Mouse (Mus musculus): ENCODE measurements at regions not wholly inside any gene's neighbourhood (a gene's known extent, or its start where the extent isn't known, plus 50 kb on each side); places are given as distances from the start of the nearest gene placed in this dataset.

DNA sequence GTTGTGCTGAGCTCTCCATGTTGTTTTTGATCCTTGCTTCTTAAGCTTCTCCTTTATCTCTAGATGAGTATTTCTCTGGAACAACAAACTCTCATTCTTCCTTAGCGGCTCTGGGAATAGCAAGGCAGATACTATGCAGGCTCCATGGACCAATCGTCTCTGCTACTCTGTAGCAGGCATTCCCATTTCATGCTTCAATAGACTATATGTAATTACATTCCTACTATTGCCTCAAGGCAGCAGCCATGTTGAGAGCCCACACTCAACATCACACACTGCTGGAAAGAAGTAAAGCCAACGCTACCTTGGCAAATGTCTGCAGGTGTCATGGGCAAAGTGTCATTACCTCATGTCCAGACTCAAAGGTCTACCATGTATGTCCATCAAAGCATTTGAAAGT lies 119.6 kb upstream of the E2f7 start:
- DNase-seq (ENCODE audit: low spot score), result no peak

GRCm38 (mm10) chr10:110640406-110640805 lies 104.8 kb upstream of the E2f7 start:
- H3K4me1 ChIP-seq (replicated peaks; ENCODE audit: control insufficient read depth, insufficient read depth, low read length), result no peaks in the 10 kb centered on the region
- no peak overlapping the region for H3K4me2 ChIP-seq
- no peak for DNase-seq (ENCODE audit: low spot score)
- H3K27me3 ChIP-seq (replicated peaks; ENCODE audit: control insufficient read depth, insufficient read depth, low read length), result no peaks in the 10 kb centered on the region
- H3K9ac ChIP-seq (ENCODE audit: low read depth, low read length), result no peak overlapping the region
- ATAC-seq (replicated peaks; ENCODE audit: low FRiP score), result no peak
- 81% methylated on average over 10 of the region's 10 CpGs for WGBS
- H3K4me3 ChIP-seq (ENCODE audit: low read depth, low read length), result no peak overlapping the region
- H3K27ac ChIP-seq (ENCODE audit: low read depth, low read length), result no peak overlapping the region
- H3K9me3 ChIP-seq (ENCODE audit: control insufficient read depth, low read length), result no peaks in the 10 kb centered on the region
- no peaks in the 10 kb centered on the region for H3K36me3 ChIP-seq (ENCODE audit: control insufficient read depth, insufficient read depth, low read length)

More for the DNA sequence above, 119.6 kb upstream of the E2f7 start:
- Histone ChIP-seq H3K27me3 (replicated peaks; ENCODE audit: control insufficient read depth, insufficient read depth, low read length) (no peaks in the 10 kb centered on the region), H3K36me3 (ENCODE audit: control insufficient read depth, insufficient read depth, low read length) (no peaks in the 10 kb centered on the region), H3K9me3 (ENCODE audit: control insufficient read depth, low read length) (no peaks in the 10 kb centered on the region), H3K9ac (ENCODE audit: low read depth, low read length) (no peak overlapping the region), H3K4me1 (replicated peaks; ENCODE audit: control insufficient read depth, insufficient read depth, low read length) (no peaks in the 10 kb centered on the region), H3K27ac (ENCODE audit: low read depth, low read length) (no peak overlapping the region), H3K4me2 (no peak overlapping the region), H3K4me3 (ENCODE audit: low read depth, low read length) (no peak overlapping the region)
- no peak for ATAC-seq (replicated peaks; ENCODE audit: low FRiP score)
- WGBS, result 85% methylated on average over 3 of the region's 3 CpGs

DNA sequence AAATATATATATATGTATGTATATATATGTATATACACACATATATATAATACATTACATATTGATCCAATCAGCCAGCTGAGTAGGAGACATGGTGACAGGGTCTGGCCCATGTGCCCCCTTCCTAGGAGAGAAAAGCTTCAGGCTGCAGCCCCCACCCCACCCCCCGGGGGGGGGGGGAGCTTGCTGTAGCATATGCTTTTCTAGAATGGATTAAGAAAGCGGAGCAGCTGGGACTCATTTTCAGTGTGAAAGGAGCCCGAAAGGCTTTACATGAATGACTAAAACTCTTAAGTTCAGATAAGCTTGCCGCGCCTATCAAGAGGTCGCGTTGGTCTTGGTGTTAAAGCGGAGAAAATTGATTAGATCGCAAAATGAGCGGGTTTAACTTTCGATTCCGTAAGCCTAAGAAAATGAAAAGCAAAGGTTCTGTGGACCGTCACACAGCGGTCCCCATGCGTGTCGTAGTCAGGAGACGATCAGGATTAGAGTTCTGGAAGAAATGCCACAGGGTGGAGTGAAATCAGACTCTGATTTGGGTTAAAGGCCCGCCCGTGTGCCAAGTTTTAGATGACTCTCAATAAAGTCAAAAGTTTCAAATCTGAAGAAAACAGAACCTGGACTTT lies 103.1 kb upstream of the E2f7 start:
- no peak overlapping the region for H3K27ac ChIP-seq (ENCODE audit: low read depth, low read length)
- H3K27me3 ChIP-seq (replicated peaks; ENCODE audit: control insufficient read depth, insufficient read depth, low read length), result no peaks in the 10 kb centered on the region
- WGBS, result 88% methylated on average over 19 of the region's 19 CpGs
- H3K4me1 ChIP-seq (replicated peaks; ENCODE audit: control insufficient read depth, insufficient read depth, low read length), result no peaks in the 10 kb centered on the region
- H3K4me3 ChIP-seq (ENCODE audit: low read depth, low read length), result no peak overlapping the region
- H3K9ac ChIP-seq (ENCODE audit: low read depth, low read length), result no peak overlapping the region
- ATAC-seq (replicated peaks; ENCODE audit: low FRiP score), result no peak
- no peak overlapping the region for H3K4me2 ChIP-seq
- H3K9me3 ChIP-seq (ENCODE audit: control insufficient read depth, low read length), result no peaks in the 10 kb centered on the region
- no peak for DNase-seq (ENCODE audit: low spot score)
- H3K36me3 ChIP-seq (ENCODE audit: control insufficient read depth, insufficient read depth, low read length), result no peaks in the 10 kb centered on the region

DNA sequence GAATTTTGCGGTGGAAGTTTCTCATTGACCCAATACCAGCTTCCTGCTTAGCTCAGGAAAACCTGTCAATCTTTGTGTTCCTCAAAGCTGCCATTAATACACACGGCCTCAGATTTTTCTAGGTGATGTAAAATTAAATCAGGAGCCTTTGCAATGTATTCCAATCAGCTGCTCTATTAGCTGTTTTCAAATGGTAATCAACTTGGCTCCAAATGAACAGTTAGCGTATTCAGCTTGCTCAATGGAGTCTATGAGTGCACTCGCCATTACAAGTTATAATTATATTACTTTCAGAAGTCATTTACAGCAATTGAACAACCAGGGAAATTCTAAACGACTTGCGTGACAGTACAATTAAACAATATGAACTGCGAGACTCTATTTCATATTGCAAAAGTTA lies 97.6 kb upstream of the E2f7 start:
- no peak overlapping the region for H3K4me2 ChIP-seq
- no peaks in the 10 kb centered on the region for H3K27me3 ChIP-seq (replicated peaks; ENCODE audit: control insufficient read depth, insufficient read depth, low read length)
- H3K9me3 ChIP-seq (ENCODE audit: control insufficient read depth, low read length), result no peaks in the 10 kb centered on the region
- H3K4me1 ChIP-seq (replicated peaks; ENCODE audit: control insufficient read depth, insufficient read depth, low read length), result no peaks in the 10 kb centered on the region
- 83% methylated on average over 7 of the region's 7 CpGs for WGBS
- no peaks in the 10 kb centered on the region for H3K36me3 ChIP-seq (ENCODE audit: control insufficient read depth, insufficient read depth, low read length)
- no peak for ATAC-seq (replicated peaks; ENCODE audit: low FRiP score)
- no peak overlapping the region for H3K27ac ChIP-seq (ENCODE audit: low read depth, low read length)
- DNase-seq (ENCODE audit: low spot score), result no peak
- no peak overlapping the region for H3K4me3 ChIP-seq (ENCODE audit: low read depth, low read length)
- H3K9ac ChIP-seq (ENCODE audit: low read depth, low read length), result no peak overlapping the region

- H3K4me1 ChIP-seq (replicated peaks; ENCODE audit: control insufficient read depth, insufficient read depth, low read length), result no peaks in the 10 kb centered on the region
- no peak overlapping the region for H3K4me3 ChIP-seq (ENCODE audit: low read depth, low read length)
- H3K9ac ChIP-seq (ENCODE audit: low read depth, low read length), result no peak overlapping the region
- H3K9me3 ChIP-seq (ENCODE audit: control insufficient read depth, low read length), result no peaks in the 10 kb centered on the region
- 61% methylated on average over 6 of the region's 6 CpGs for WGBS
- H3K4me2 ChIP-seq, result no peak overlapping the region
- ATAC-seq (replicated peaks; ENCODE audit: low FRiP score) (no peak), DNase-seq (ENCODE audit: low spot score) (no peak)
- H3K36me3 ChIP-seq (ENCODE audit: control insufficient read depth, insufficient read depth, low read length), result no peaks in the 10 kb centered on the region
- no peaks in the 10 kb centered on the region for H3K27me3 ChIP-seq (replicated peaks; ENCODE audit: control insufficient read depth, insufficient read depth, low read length)
- H3K27ac ChIP-seq (ENCODE audit: low read depth, low read length), result no peak overlapping the region
Observed at GRCm38 (mm10) chr10:110650107-110650506, 95.1 kb upstream of the E2f7 start.

DNA sequence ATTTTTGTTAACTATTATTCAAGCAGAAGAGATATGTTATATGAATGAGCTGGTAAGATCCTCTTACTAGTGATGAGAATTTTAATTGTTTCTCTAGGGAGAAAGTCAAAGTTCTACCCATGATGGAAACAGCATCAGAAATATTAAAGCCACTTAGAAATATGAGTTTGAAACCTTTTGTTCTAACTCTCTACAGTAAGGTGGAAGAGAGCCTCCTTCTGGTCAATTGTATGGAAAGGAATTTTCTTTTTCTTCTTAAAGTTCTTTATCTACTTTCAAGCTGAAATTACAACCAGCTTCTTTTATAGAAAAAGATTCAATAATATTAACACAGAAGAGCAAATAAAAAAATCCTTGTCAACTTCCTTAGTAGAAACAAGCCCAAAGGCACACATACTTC lies 94.4 kb upstream of the E2f7 start:
- DNase-seq (ENCODE audit: low spot score) (no peak), ATAC-seq (replicated peaks; ENCODE audit: low FRiP score) (no peak)
- Histone ChIP-seq H3K27me3 (replicated peaks; ENCODE audit: control insufficient read depth, insufficient read depth, low read length) (no peaks in the 10 kb centered on the region), H3K27ac (ENCODE audit: low read depth, low read length) (no peak overlapping the region), H3K9me3 (ENCODE audit: control insufficient read depth, low read length) (no peaks in the 10 kb centered on the region), H3K36me3 (ENCODE audit: control insufficient read depth, insufficient read depth, low read length) (no peaks in the 10 kb centered on the region), H3K4me2 (no peak overlapping the region), H3K4me1 (replicated peaks; ENCODE audit: control insufficient read depth, insufficient read depth, low read length) (no peaks in the 10 kb centered on the region), H3K4me3 (ENCODE audit: low read depth, low read length) (no peak overlapping the region), H3K9ac (ENCODE audit: low read depth, low read length) (no peak overlapping the region)

GRCm38 (mm10) chr10:110654070-110654469 lies 91.2 kb upstream of the E2f7 start:
- H3K4me1 ChIP-seq (replicated peaks; ENCODE audit: control insufficient read depth, insufficient read depth, low read length), result no peaks in the 10 kb centered on the region
- H3K36me3 ChIP-seq (ENCODE audit: control insufficient read depth, insufficient read depth, low read length), result no peaks in the 10 kb centered on the region
- no peak overlapping the region for H3K9ac ChIP-seq (ENCODE audit: low read depth, low read length)
- 79% methylated on average over 6 of the region's 6 CpGs for WGBS
- H3K4me2 ChIP-seq, result no peak overlapping the region
- H3K9me3 ChIP-seq (ENCODE audit: control insufficient read depth, low read length), result no peaks in the 10 kb centered on the region
- H3K4me3 ChIP-seq (ENCODE audit: low read depth, low read length), result no peak overlapping the region
- H3K27me3 ChIP-seq (replicated peaks; ENCODE audit: control insufficient read depth, insufficient read depth, low read length), result no peaks in the 10 kb centered on the region
- H3K27ac ChIP-seq (ENCODE audit: low read depth, low read length), result no peak overlapping the region
- ATAC-seq (replicated peaks; ENCODE audit: low FRiP score), result no peak
- DNase-seq (ENCODE audit: low spot score), result no peak

DNA sequence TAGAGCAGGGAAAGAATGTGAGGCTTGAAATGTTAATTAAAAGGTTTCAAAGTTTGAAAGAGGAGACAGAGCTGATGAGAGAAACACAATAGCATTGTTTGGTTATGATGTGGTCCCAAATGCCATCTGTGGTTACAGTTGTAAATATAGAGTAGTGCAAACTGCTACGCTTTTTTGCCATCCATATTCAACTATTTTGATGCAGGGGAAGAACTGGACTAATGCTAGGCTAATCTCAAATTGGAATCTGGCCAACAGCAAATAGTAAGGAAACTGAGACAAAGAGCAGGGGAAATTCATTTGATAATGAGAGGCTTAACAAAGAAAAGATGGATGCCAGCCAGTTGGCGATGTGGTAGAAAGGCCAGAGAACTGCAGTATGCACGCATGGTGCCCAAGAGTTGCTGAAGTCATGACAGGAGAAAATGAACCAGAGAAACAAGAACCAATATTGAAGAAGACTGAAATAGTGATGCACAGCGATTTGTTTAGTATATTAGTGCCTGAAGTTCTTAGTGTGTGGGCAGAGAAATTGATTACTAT lies 87.0 kb upstream of the E2f7 start:
- no peak overlapping the region for H3K27ac ChIP-seq (ENCODE audit: low read depth, low read length)
- no peak overlapping the region for H3K4me2 ChIP-seq
- H3K4me1 ChIP-seq (replicated peaks; ENCODE audit: control insufficient read depth, insufficient read depth, low read length), result no peaks in the 10 kb centered on the region
- 84% methylated on average over 4 of the region's 4 CpGs for WGBS
- DNase-seq (ENCODE audit: low spot score) (no peak), ATAC-seq (replicated peaks; ENCODE audit: low FRiP score) (no peak)
- H3K36me3 ChIP-seq (ENCODE audit: control insufficient read depth, insufficient read depth, low read length), result no peaks in the 10 kb centered on the region
- H3K9ac ChIP-seq (ENCODE audit: low read depth, low read length), result no peak overlapping the region
- no peaks in the 10 kb centered on the region for H3K9me3 ChIP-seq (ENCODE audit: control insufficient read depth, low read length)
- no peak overlapping the region for H3K4me3 ChIP-seq (ENCODE audit: low read depth, low read length)
- H3K27me3 ChIP-seq (replicated peaks; ENCODE audit: control insufficient read depth, insufficient read depth, low read length), result no peaks in the 10 kb centered on the region

- no peak overlapping the region for H3K4me2 ChIP-seq
- no peak for DNase-seq (ENCODE audit: low spot score)
- WGBS, result 71% methylated on average over 4 of the region's 4 CpGs
- no peaks in the 10 kb centered on the region for H3K4me1 ChIP-seq (replicated peaks; ENCODE audit: control insufficient read depth, insufficient read depth, low read length)
- no peak overlapping the region for H3K4me3 ChIP-seq (ENCODE audit: low read depth, low read length)
- no peaks in the 10 kb centered on the region for H3K36me3 ChIP-seq (ENCODE audit: control insufficient read depth, insufficient read depth, low read length)
- ATAC-seq (replicated peaks; ENCODE audit: low FRiP score), result no peak
- H3K9ac ChIP-seq (ENCODE audit: low read depth, low read length), result no peak overlapping the region
- no peaks in the 10 kb centered on the region for H3K27me3 ChIP-seq (replicated peaks; ENCODE audit: control insufficient read depth, insufficient read depth, low read length)
- H3K27ac ChIP-seq (ENCODE audit: low read depth, low read length), result no peak overlapping the region
- H3K9me3 ChIP-seq (ENCODE audit: control insufficient read depth, low read length), result no peaks in the 10 kb centered on the region
Observed at GRCm38 (mm10) chr10:110676503-110676902, 68.7 kb upstream of the E2f7 start.

Data from liver, embryonic 11.5 days (tissue).